Mouse (Mus musculus) heart, adult 2 months (tissue): ENCODE measurements at regions not wholly inside any gene's neighbourhood (a gene's known extent, or its start where the extent isn't known, plus 50 kb on each side); places are given as distances from the start of the nearest gene placed in this dataset.

Experiments
- DNase-seq, 2 experiments: peaks; one replicate each; pipeline ENCODE4 v3.0.0; 2021
- H3K27ac ChIP-seq: fragments of 200-600 bp; 2 replicates; pipeline ENCODE4 v1.8.1; 2022
- H3K27me3 ChIP-seq: fragments of 200-500 bp; 2 replicates; pipeline ENCODE4 v1.6.1; 2012; ENCODE audit warnings: mild to moderate bottlenecking, low read length, inconsistent platforms, mixed read lengths; ENCODE audit not compliant: control insufficient read depth, insufficient read depth
- H3K36me3 ChIP-seq: fragments of 200-500 bp; 2 replicates; pipeline ENCODE4 v1.6.1; 2012; ENCODE audit warnings: low read length, inconsistent platforms; ENCODE audit not compliant: control insufficient read depth, insufficient read depth
- H3K4me1 ChIP-seq: fragments of 200-500 bp; 2 replicates; pipeline ENCODE4 v1.6.1; 2011; ENCODE audit warnings: low read length; ENCODE audit not compliant: control insufficient read depth, insufficient read depth
- H3K4me3 ChIP-seq: fragments of 200-600 bp; 2 replicates; pipeline ENCODE4 v1.8.1; 2022
- H3K79me2 ChIP-seq: fragments of 200-500 bp; replicated peaks from 2 replicates; pipeline ENCODE4 v1.6.1; 2012; ENCODE audit warnings: mild to moderate bottlenecking, inconsistent platforms, low read length, moderate library complexity, mixed read lengths; ENCODE audit not compliant: control insufficient read depth, insufficient read depth
- H3K9ac ChIP-seq: fragments of 200-500 bp; 2 replicates; pipeline ENCODE4 v1.6.1; 2012; ENCODE audit warnings: low read depth, mild to moderate bottlenecking, control low read depth, inconsistent platforms, low read length, mixed read lengths
- CTCF ChIP-seq: fragments of 200-600 bp; IDR thresholded peaks from 2 replicates; pipeline ENCODE4 v1.8.1; 2022; ENCODE audit warnings: antibody characterized with exemption, mild to moderate bottlenecking, moderate library complexity
- EP300 ChIP-seq: fragments of 200-500 bp; IDR thresholded peaks from 2 replicates; pipeline ENCODE4 v1.6.1; 2011; ENCODE audit warnings: low read depth, low read length, control low read depth; ENCODE audit not compliant: insufficient read depth
- POLR2A ChIP-seq: fragments of 200-500 bp; IDR thresholded peaks from 2 replicates; pipeline ENCODE4 v1.6.1; 2011; ENCODE audit warnings: mild to moderate bottlenecking, low read depth, low read length, control low read depth; ENCODE audit not compliant: insufficient read depth
- WGBS: fragments of 180-500 bp; shearing (Covaris S2); methylation state at CpG from one replicate; pipeline ENCODE4 v1.1.7; 2018; 5-methylcytosine and 5-hydroxymethylcytosine counted together
- intact Hi-C: fragments of 180-260 bp; cut with DNase I; formaldehyde crosslinking; loops from one replicate; pipeline ENCODE4 v1.15.1; 2025

DNA sequence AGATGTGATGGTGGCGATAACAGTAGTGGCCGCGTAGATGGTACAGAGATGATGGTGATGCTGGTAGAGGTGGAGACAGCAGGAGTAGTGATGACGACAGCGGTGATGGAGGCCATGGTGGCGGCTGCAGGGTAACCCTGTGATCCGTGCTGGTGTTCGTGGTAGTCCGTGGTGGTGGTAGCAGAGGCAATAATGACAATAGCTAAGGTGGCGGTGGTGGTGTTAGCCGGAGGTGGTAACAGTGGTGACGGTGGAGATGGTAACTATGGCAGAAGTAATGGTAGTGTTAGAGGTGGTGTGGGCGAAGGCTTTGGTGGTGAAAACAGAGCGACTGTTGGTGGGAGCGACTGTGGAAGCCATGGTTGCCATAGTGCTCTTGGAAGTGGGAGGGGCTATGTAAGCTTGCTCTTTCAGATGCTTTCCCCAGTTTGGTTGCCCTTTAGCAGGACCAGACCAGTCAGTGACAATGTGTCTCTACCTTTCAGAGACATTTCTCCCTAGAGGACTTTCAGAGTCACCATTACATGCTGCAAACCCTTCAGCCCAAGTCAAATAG, 64.7 kb upstream of the Rgma start:
- no peak overlapping the region for H3K4me3 ChIP-seq
- H3K4me1 ChIP-seq = no peaks in the 10 kb centered on the region
- TF ChIP-seq EP300 = no peak
- TF ChIP-seq CTCF = no peak
- TF ChIP-seq POLR2A = no peak
- 95% methylated on average over 15 of the region's 15 CpGs for WGBS
- intact Hi-C loops = no loop called here
- no peaks in the 10 kb centered on the region for H3K36me3 ChIP-seq
- H3K79me2 ChIP-seq = no peaks in the 10 kb centered on the region
- H3K27ac ChIP-seq = no peak overlapping the region
- no peak for DNase-seq
- no peaks in the 10 kb centered on the region for H3K27me3 ChIP-seq
- H3K9ac ChIP-seq = no peak overlapping the region

- H3K27me3 ChIP-seq = no peaks in the 10 kb centered on the region
- no peak overlapping the region for H3K27ac ChIP-seq
- peaks cover 1% of the 10 kb centered on the region; the same call in 1 of the 2 replicates for H3K4me1 ChIP-seq
- H3K4me3 ChIP-seq = no peak overlapping the region
- 84% methylated on average over 3 of the region's 3 CpGs for WGBS
- TF ChIP-seq POLR2A (no peak), CTCF (no peak), EP300 (no peak)
- no peaks in the 10 kb centered on the region for H3K36me3 ChIP-seq
- H3K79me2 ChIP-seq = no peaks in the 10 kb centered on the region
- no peak overlapping the region for H3K9ac ChIP-seq
- intact Hi-C loops = no loop called here
- no peak for DNase-seq
These were observed 59.8 kb upstream of the Rgma start for GRCm38 (mm10) chr7:73315555-73315954.

- H3K4me1 ChIP-seq = peaks cover 1% of the 10 kb centered on the region; the same call in 1 of the 2 replicates
- 90% methylated on average over 4 of the region's 4 CpGs for whole genome bisulfite sequencing
- TF ChIP-seq POLR2A = no peak
- no peak for TF ChIP-seq EP300
- no peak for TF ChIP-seq CTCF
- no peaks in the 10 kb centered on the region for H3K36me3 ChIP-seq
- H3K79me2 ChIP-seq = no peaks in the 10 kb centered on the region
- intact Hi-C loops = no loop called here
- no peak for DNase-seq
- H3K9ac ChIP-seq = no peak overlapping the region
- no peaks in the 10 kb centered on the region for H3K27me3 ChIP-seq
- H3K4me3 ChIP-seq = no peak overlapping the region
- no peak overlapping the region for H3K27ac ChIP-seq
These were observed 57.7 kb upstream of the Rgma start for GRCm38 (mm10) chr7:73317574-73317973.

GRCm38 (mm10) chr7:73319004-73319403, 56.3 kb upstream of the Rgma start:
- H3K36me3 ChIP-seq = no peaks in the 10 kb centered on the region
- no peak for TF ChIP-seq EP300
- TF ChIP-seq CTCF = no peak
- TF ChIP-seq POLR2A = no peak
- H3K4me1 ChIP-seq = peaks cover 1% of the 10 kb centered on the region; the same call in 1 of the 2 replicates
- WGBS = 89% methylated on average over 6 of the region's 6 CpGs
- no peak overlapping the region for H3K9ac ChIP-seq
- H3K27ac ChIP-seq = no peak overlapping the region
- no peaks in the 10 kb centered on the region for H3K27me3 ChIP-seq
- H3K79me2 ChIP-seq = no peaks in the 10 kb centered on the region
- intact Hi-C loops = no loop called here
- no peak overlapping the region for H3K4me3 ChIP-seq
- no peak for DNase-seq

- intact Hi-C loops = no loop called here
- peak; percentile 73 to 75 for DNase-seq
- WGBS = 48% methylated on average over 7 of the region's 7 CpGs
- H3K79me2 ChIP-seq = no peaks in the 10 kb centered on the region
- H3K9ac ChIP-seq = no peak overlapping the region
- no peak overlapping the region for H3K4me3 ChIP-seq
- no peaks in the 10 kb centered on the region for H3K27me3 ChIP-seq
- no peak for TF ChIP-seq EP300
- TF ChIP-seq POLR2A = no peak
- no peak for TF ChIP-seq CTCF
- H3K36me3 ChIP-seq = no peaks in the 10 kb centered on the region
- H3K4me1 ChIP-seq = peaks cover 1% of the 10 kb centered on the region; the same call in 1 of the 2 replicates
- peak overlapping the region; percentile 59 for H3K27ac ChIP-seq
These were observed 55.3 kb upstream of the Rgma start for GRCm38 (mm10) chr7:73319994-73320393.

- WGBS = 79% methylated on average over 8 of the region's 8 CpGs
- intact Hi-C loops = no loop called here
- Histone ChIP-seq H3K4me1 (peaks cover 4% of the 10 kb centered on the region), H3K4me3 (no peak overlapping the region), H3K79me2 (no peaks in the 10 kb centered on the region), H3K27me3 (no peaks in the 10 kb centered on the region), H3K27ac (no peak overlapping the region), H3K9ac (no peak overlapping the region), H3K36me3 (peaks cover 4% of the 10 kb centered on the region; the same call in 1 of the 2 replicates)
- DNase-seq = no peak
- TF ChIP-seq POLR2A (no peak), EP300 (no peak), CTCF (no peak)
These were observed 52.7 kb upstream of the Rgma start for GRCm38 (mm10) chr7:73322466-73323151.
